Mouse (Mus musculus) C2C12 (cell line): ENCODE measurements at regions not wholly inside any gene's neighbourhood (a gene's known extent, or its start where the extent isn't known, plus 50 kb on each side); places are given as distances from the start of the nearest gene placed in this dataset.
"Not testable (repeated sequence)": the region's sequence is repeated elsewhere in the genome, so short reads cannot be mapped to it uniquely, and the experiment has no call there.

ENCODE experiments used
- H3K27me3 ChIP-seq: one replicate; pipeline ENCODE4 v1.6.1; 2011; ENCODE audit not compliant: control insufficient read depth, insufficient read depth, insufficient read length
- H3K36me3 ChIP-seq: one replicate; pipeline ENCODE4 v1.6.1; 2011; ENCODE audit not compliant: control insufficient read depth, insufficient read depth
- H3K4me3 ChIP-seq: one replicate; pipeline ENCODE4 v1.5.1; 2011; ENCODE audit warnings: mild to moderate bottlenecking, control low read depth; ENCODE audit not compliant: poor library complexity, insufficient read depth, severe bottlenecking
- H3K79me2 ChIP-seq: one replicate; pipeline ENCODE4 v1.6.1; 2011; ENCODE audit not compliant: control insufficient read depth, insufficient read depth
- H3K79me3 ChIP-seq: one replicate; pipeline ENCODE4 v1.6.1; 2011; ENCODE audit warnings: low read depth, control low read depth
- H3ac ChIP-seq: one replicate; pipeline ENCODE3; 2011; ENCODE audit warnings: low read depth; ENCODE audit not compliant: control insufficient read depth, insufficient read length
- CEBPB ChIP-seq: IDR thresholded peaks from one replicate; pipeline ENCODE4 v1.6.1; 2011; ENCODE audit warnings: low read depth, mild to moderate bottlenecking, control low read depth, moderate library complexity
- CTCF ChIP-seq: IDR thresholded peaks from one replicate; pipeline ENCODE4 v1.5.1; 2011; ENCODE audit not compliant: control insufficient read depth, insufficient read depth, insufficient read length
- FOSL1 ChIP-seq: IDR thresholded peaks from one replicate; pipeline ENCODE4 v1.8.0; 2011; ENCODE audit warnings: mild to moderate bottlenecking, low read length; ENCODE audit not compliant: poor library complexity, insufficient read depth, severe bottlenecking
- MAX ChIP-seq: IDR thresholded peaks from one replicate; pipeline ENCODE4 v1.6.1; 2011; ENCODE audit warnings: mild to moderate bottlenecking, control low read depth
- MYOD1 ChIP-seq: IDR thresholded peaks from one replicate; pipeline ENCODE4 v1.6.1; 2011; ENCODE audit warnings: low read depth; ENCODE audit not compliant: control insufficient read depth, insufficient read length
- MYOG ChIP-seq: IDR thresholded peaks from one replicate; pipeline ENCODE4 v1.6.1; 2011; ENCODE audit not compliant: control insufficient read depth, insufficient read length; ENCODE audit errors: extremely low read depth
- USF1 ChIP-seq: IDR thresholded peaks from one replicate; pipeline ENCODE4 v1.6.1; 2011; ENCODE audit warnings: low read depth, mild to moderate bottlenecking, control low read depth, moderate library complexity

- H3ac ChIP-seq, H3K4me3 ChIP-seq, H3K27me3 ChIP-seq, H3K79me3 ChIP-seq, H3K79me2 ChIP-seq, H3K36me3 ChIP-seq: not testable (repeated sequence)
Measured at GRCm38 (mm10) chr10:55485396-55486025, 621.2 kb upstream of the Msl3l2 start.

- Histone ChIP-seq H3K79me2 (no peaks in the 10 kb centered on the region), H3K27me3 (no peaks in the 10 kb centered on the region), H3K36me3 (no peaks in the 10 kb centered on the region), H3K4me3 (no peak overlapping the region), H3K79me3 (no peaks in the 10 kb centered on the region), H3ac (no peak overlapping the region)
- peak; percentile 75 for TF ChIP-seq FOSL1
- TF ChIP-seq CEBPB, result no peak
- TF ChIP-seq MYOD1, result peak; percentile 62
- no peak for TF ChIP-seq MYOG
- no peak for TF ChIP-seq MAX
- TF ChIP-seq CTCF, result no peak
- TF ChIP-seq USF1, result no peak
Measured at GRCm38 (mm10) chr10:55522706-55523105, 584.0 kb upstream of the Msl3l2 start.

GRCm38 (mm10) chr10:55537410-55537809 lies 569.3 kb upstream of the Msl3l2 start:
- no peak overlapping the region for H3K4me3 ChIP-seq
- no peaks in the 10 kb centered on the region for H3K27me3 ChIP-seq
- no peaks in the 10 kb centered on the region for H3K79me3 ChIP-seq
- no peak overlapping the region for H3ac ChIP-seq
- no peaks in the 10 kb centered on the region for H3K79me2 ChIP-seq
- TF ChIP-seq FOSL1, result no peak
- TF ChIP-seq CEBPB, result no peak
- TF ChIP-seq MYOD1, result no peak
- TF ChIP-seq MAX, result no peak
- TF ChIP-seq MYOG, result no peak
- no peak for TF ChIP-seq USF1
- TF ChIP-seq CTCF, result no peak
- no peaks in the 10 kb centered on the region for H3K36me3 ChIP-seq

- Histone ChIP-seq H3K36me3 (no peaks in the 10 kb centered on the region), H3ac (no peak overlapping the region), H3K79me2 (no peaks in the 10 kb centered on the region), H3K27me3 (no peaks in the 10 kb centered on the region), H3K79me3 (no peaks in the 10 kb centered on the region), H3K4me3 (no peak overlapping the region)
- TF ChIP-seq CEBPB, result no peak
- no peak for TF ChIP-seq FOSL1
- no peak for TF ChIP-seq MYOG
- TF ChIP-seq MYOD1, result no peak
- no peak for TF ChIP-seq MAX
- TF ChIP-seq USF1, result no peak
- no peak for TF ChIP-seq CTCF
Measured at GRCm38 (mm10) chr10:55546441-55547430, 560.0 kb upstream of the Msl3l2 start.

- Histone ChIP-seq H3K79me3 (no peaks in the 10 kb centered on the region), H3K36me3 (no peaks in the 10 kb centered on the region), H3K79me2 (no peaks in the 10 kb centered on the region), H3K4me3 (no peak overlapping the region), H3ac (no peak overlapping the region), H3K27me3 (no peaks in the 10 kb centered on the region)
- TF ChIP-seq CEBPB, result no peak
- TF ChIP-seq MYOG, result no peak
- TF ChIP-seq MAX, result no peak
- no peak for TF ChIP-seq FOSL1
- no peak for TF ChIP-seq CTCF
Measured at GRCm38 (mm10) chr10:55564961-55565360, 541.8 kb upstream of the Msl3l2 start.
